Mouse (Mus musculus): ENCODE measurements around the gene Mex3a. TPM values are rescaled to one million over a fixed set of nuclear protein-coding genes. Genes with fewer than 3 reads are reported as not detected.

The Mex3a gene
- polyA plus RNA-seq, 1 experiment from 2014 or later = 12.5 TPM

GRCm38 (mm10) chr3:88535005-88535404 is 2.8 kb downstream of the Mex3a start:
- peak overlapping the region; percentile 37; the same call in 1 of the 2 replicates for H3K9ac ChIP-seq (ENCODE audit: low read depth, low read length)

GRCm38 (mm10) chr3:88535527-88535926 is 3.3 kb downstream of the Mex3a start:
- WGBS = 44% methylated on average over 4 of the region's 4 CpGs
- Histone ChIP-seq H3K4me1 (replicated peaks; ENCODE audit: insufficient read depth, low read length) (peaks cover 43% of the 10 kb centered on the region), H3K27me3 (ENCODE audit: insufficient read depth, low read length) (no peaks in the 10 kb centered on the region), H3K36me3 (ENCODE audit: insufficient read depth, low read length) (peaks cover 18% of the 10 kb centered on the region; the same call in 1 of the 2 replicates), H3K4me2 (ENCODE audit: low read length) (peak overlapping the region; percentile 89), H3K4me3 (replicated peaks; ENCODE audit: low read depth, low read length) (0 out of 2 replicates have a peak overlapping the region, but pooled peaks have one; percentile 9), H3K27ac (no peak overlapping the region; the same call in 1 of the 2 replicates), H3K9ac (ENCODE audit: low read depth, low read length) (0 out of 2 replicates have a peak overlapping the region, but pooled peaks have one; percentile 37), H3K9me3 (replicated peaks; ENCODE audit: low read length) (no peaks in the 10 kb centered on the region)
- DNase-seq (ENCODE audit: low spot score) (peak; percentile 57), ATAC-seq (replicated peaks; ENCODE audit: low FRiP score, low read depth) (no peak)
- no peak for TF ChIP-seq CTCF (IDR thresholded peaks at IDR 0.05; ENCODE audit: low read depth)

More at GRCm38 (mm10) chr3:88535005-88535404, 2.8 kb downstream of the Mex3a start:
- 27% methylated on average over 3 of the region's 3 CpGs for WGBS
- H3K27me3 ChIP-seq (ENCODE audit: insufficient read depth, low read length) = no peaks in the 10 kb centered on the region
- no peaks in the 10 kb centered on the region for H3K9me3 ChIP-seq (replicated peaks; ENCODE audit: low read length)
- H3K27ac ChIP-seq = peak overlapping the region; percentile 40; the same call in 1 of the 2 replicates
- peak overlapping the region; percentile 89 for H3K4me2 ChIP-seq (ENCODE audit: low read length)
- TF ChIP-seq CTCF (IDR thresholded peaks at IDR 0.05; ENCODE audit: low read depth) = no peak
- peaks cover 48% of the 10 kb centered on the region for H3K4me1 ChIP-seq (replicated peaks; ENCODE audit: insufficient read depth, low read length)
- ATAC-seq (replicated peaks; ENCODE audit: low FRiP score, low read depth) = no peak
- H3K4me3 ChIP-seq (replicated peaks; ENCODE audit: low read depth, low read length) = 0 out of 2 replicates have a peak overlapping the region, but pooled peaks have one; percentile 9
- DNase-seq (ENCODE audit: low spot score) = no peak
- H3K36me3 ChIP-seq (ENCODE audit: insufficient read depth, low read length) = peaks cover 18% of the 10 kb centered on the region; the same call in 1 of the 2 replicates

GRCm38 (mm10) chr3:88536103-88536930 is 4.1 kb downstream of the Mex3a start:
- H3K4me2 ChIP-seq (ENCODE audit: low read length) = peak overlapping the region; percentile 89
- WGBS = 8% methylated on average over 64 of the region's 64 CpGs
- peak; percentile 25; the same call in 1 of the 2 replicates for ATAC-seq (replicated peaks; ENCODE audit: low FRiP score, low read depth)
- H3K9me3 ChIP-seq (replicated peaks; ENCODE audit: low read length) = no peaks in the 10 kb centered on the region
- H3K9ac ChIP-seq (ENCODE audit: low read depth, low read length) = peak overlapping the region; percentile 23; the same call in 1 of the 2 replicates
- H3K4me3 ChIP-seq (replicated peaks; ENCODE audit: low read depth, low read length) = peak overlapping the region; percentile 21
- peaks cover 18% of the 10 kb centered on the region; the same call in 1 of the 2 replicates for H3K36me3 ChIP-seq (ENCODE audit: insufficient read depth, low read length)
- H3K27me3 ChIP-seq (ENCODE audit: insufficient read depth, low read length) = no peaks in the 10 kb centered on the region
- H3K4me1 ChIP-seq (replicated peaks; ENCODE audit: insufficient read depth, low read length) = peaks cover 40% of the 10 kb centered on the region
- H3K27ac ChIP-seq = peak overlapping the region; percentile 26; the same call in 1 of the 2 replicates
- TF ChIP-seq CTCF (IDR thresholded peaks at IDR 0.05; ENCODE audit: low read depth) = no peak
- peak; percentile 83 for DNase-seq (ENCODE audit: low spot score)

- DNase-seq (ENCODE audit: low spot score) (no peak), ATAC-seq (replicated peaks; ENCODE audit: low FRiP score, low read depth) (no peak)
- no peak for TF ChIP-seq CTCF (IDR thresholded peaks at IDR 0.05; ENCODE audit: low read depth)
- peak overlapping the region; percentile 23; the same call in 1 of the 2 replicates for H3K9ac ChIP-seq (ENCODE audit: low read depth, low read length)
- H3K4me2 ChIP-seq (ENCODE audit: low read length) = peak overlapping the region; percentile 89
- H3K27me3 ChIP-seq (ENCODE audit: insufficient read depth, low read length) = no peaks in the 10 kb centered on the region
- WGBS = 59% methylated on average over 6 of the region's 6 CpGs
- H3K4me1 ChIP-seq (replicated peaks; ENCODE audit: insufficient read depth, low read length) = peaks cover 40% of the 10 kb centered on the region
- H3K4me3 ChIP-seq (replicated peaks; ENCODE audit: low read depth, low read length) = no peak overlapping the region
- peaks cover 18% of the 10 kb centered on the region; the same call in 1 of the 2 replicates for H3K36me3 ChIP-seq (ENCODE audit: insufficient read depth, low read length)
- no peak overlapping the region for H3K27ac ChIP-seq
- H3K9me3 ChIP-seq (replicated peaks; ENCODE audit: low read length) = no peaks in the 10 kb centered on the region
Observed at GRCm38 (mm10) chr3:88537146-88537545, 5.0 kb downstream of the Mex3a start.

- DNase-seq (ENCODE audit: low spot score) (no peak), ATAC-seq (replicated peaks; ENCODE audit: low FRiP score, low read depth) (no peak)
- no peak overlapping the region for H3K27ac ChIP-seq
- no peak for TF ChIP-seq CTCF (IDR thresholded peaks at IDR 0.05; ENCODE audit: low read depth)
- peaks cover 18% of the 10 kb centered on the region; the same call in 1 of the 2 replicates for H3K36me3 ChIP-seq (ENCODE audit: insufficient read depth, low read length)
- 47% methylated on average over 9 of the region's 9 CpGs for WGBS
- no peak overlapping the region for H3K4me2 ChIP-seq (ENCODE audit: low read length)
- no peak overlapping the region for H3K4me3 ChIP-seq (replicated peaks; ENCODE audit: low read depth, low read length)
- H3K9ac ChIP-seq (ENCODE audit: low read depth, low read length) = no peak overlapping the region
- H3K9me3 ChIP-seq (replicated peaks; ENCODE audit: low read length) = no peaks in the 10 kb centered on the region
- H3K27me3 ChIP-seq (ENCODE audit: insufficient read depth, low read length) = no peaks in the 10 kb centered on the region
- peaks cover 40% of the 10 kb centered on the region for H3K4me1 ChIP-seq (replicated peaks; ENCODE audit: insufficient read depth, low read length)
Observed at GRCm38 (mm10) chr3:88538271-88539145, 6.3 kb downstream of the Mex3a start.

Data from kidney, postnatal 0 days (tissue).